Mouse (Mus musculus) intestine, embryonic 16.5 days (tissue): ENCODE data around the gene Kcnh2. TPM values are rescaled to one million over a fixed set of nuclear protein-coding genes. Genes with fewer than 3 reads are reported as not detected.

Source experiments
- ATAC-seq: fragments of 200-750 bp; cut with Nextera tagmentation; 2 replicates; pipeline ENCODE4 v1.8.0; 2017; ENCODE audit warnings: moderate TSS enrichment, moderate library complexity
- H3K27ac ChIP-seq: fragments of 300-500 bp; sonication (generic); 2 replicates; pipeline ENCODE4 v1.5.1; 2014; ENCODE audit warnings: mild to moderate bottlenecking, low read length
- H3K27me3 ChIP-seq: fragments of 300-500 bp; sonication (generic); replicated peaks from 2 replicates; pipeline ENCODE4 v1.6.1; 2014; ENCODE audit warnings: low read length, control low read depth, mixed read lengths; ENCODE audit not compliant: control insufficient read depth, insufficient read depth
- H3K36me3 ChIP-seq: fragments of 300-500 bp; sonication (generic); 2 replicates; pipeline ENCODE4 v1.6.1; 2014; ENCODE audit warnings: low read length, control low read depth; ENCODE audit not compliant: control insufficient read depth, insufficient read depth
- H3K4me1 ChIP-seq: fragments of 300-500 bp; sonication (generic); 2 replicates; pipeline ENCODE4 v1.6.1; 2014; ENCODE audit warnings: low read length, control low read depth, mixed read lengths; ENCODE audit not compliant: control insufficient read depth, insufficient read depth
- H3K4me2 ChIP-seq: fragments of 300-500 bp; sonication (generic); 2 replicates; pipeline ENCODE4 v1.6.1; 2014; ENCODE audit warnings: low read depth, low read length, control low read depth
- H3K4me3 ChIP-seq: fragments of 300-500 bp; sonication (generic); 2 replicates; pipeline ENCODE4 v1.5.1; 2014; ENCODE audit warnings: mild to moderate bottlenecking, low read length
- H3K9ac ChIP-seq: fragments of 300-500 bp; sonication (generic); 2 replicates; pipeline ENCODE4 v1.6.1; 2014; ENCODE audit warnings: low read depth, low read length
- H3K9me3 ChIP-seq: fragments of 300-500 bp; sonication (generic); 2 replicates; pipeline ENCODE4 v1.6.1; 2016; ENCODE audit warnings: low read length, control low read depth; ENCODE audit not compliant: control insufficient read depth
- WGBS: fragments of 180-500 bp; shearing (Covaris S2); extraction: QIAGEN DNeasy Blood & Tissue Kit; methylation state at CpG from one replicate; pipeline ENCODE4 v1.1.7; 2014; 5-methylcytosine and 5-hydroxymethylcytosine counted together
- polyA plus RNA-seq: library from polyadenylated mRNA; unstranded; fragments of >200 nt; fragmentation: Nextera tagmentation; extraction: Ambion mirVana; gene quantifications from 2 replicates; pipeline ENCODE4 v1.2.1, GENCODE M21; 2015

Gene Kcnh2
- polyA plus RNA-seq, 1 experiment from 2014 or later = 3.1 TPM

GRCm38 (mm10) chr5:24329965-24330298 is 21.5 kb downstream of the Kcnh2 start:
- 40% methylated on average over 5 of the region's 5 CpGs for WGBS
- peak overlapping the region; percentile 49 for H3K9ac ChIP-seq

DNA sequence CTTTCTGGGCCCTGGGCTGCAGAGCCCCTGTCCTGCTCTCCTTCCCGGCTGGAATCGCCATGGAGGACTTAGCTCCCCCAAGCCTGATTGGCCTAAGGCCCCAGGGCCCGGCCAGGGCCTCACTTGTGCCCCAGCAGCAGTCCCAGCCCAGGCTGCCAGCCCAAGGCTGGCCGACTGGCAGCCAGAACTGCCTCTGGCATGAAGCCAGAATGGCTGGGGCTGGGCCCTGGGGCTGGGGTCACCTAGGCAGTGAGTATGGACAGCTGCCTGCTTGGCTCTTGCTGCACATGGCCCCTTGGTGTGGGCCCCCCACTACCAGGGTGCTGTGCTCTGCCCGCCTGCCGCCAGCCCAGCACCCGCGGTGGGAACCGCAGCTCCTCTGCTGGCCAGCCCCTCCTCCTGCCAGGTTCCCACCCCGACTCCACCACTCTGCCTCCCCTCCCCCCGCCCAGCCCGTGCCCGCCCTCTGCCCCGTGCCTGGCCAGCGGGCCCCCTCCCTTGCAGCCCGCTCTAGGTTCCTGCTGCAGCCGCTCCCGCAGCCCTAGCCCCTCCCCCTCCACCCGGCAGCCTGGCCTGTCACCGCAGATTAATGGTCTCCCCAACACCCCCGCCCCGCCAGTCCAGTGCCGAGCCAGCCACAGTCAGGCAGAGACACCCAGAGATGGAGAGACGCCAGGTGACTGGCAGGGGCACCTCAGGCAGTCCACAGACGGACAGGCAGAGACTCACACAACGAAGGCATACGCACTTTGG is 22.0 kb downstream of the Kcnh2 start:
- peak overlapping the region; percentile 51 for H3K4me2 ChIP-seq
- peak overlapping the region; percentile 60 for H3K27ac ChIP-seq
- H3K4me3 ChIP-seq = peak overlapping the region; percentile 26

More at GRCm38 (mm10) chr5:24329965-24330298, 21.5 kb downstream of the Kcnh2 start:
- no peaks in the 10 kb centered on the region for H3K27me3 ChIP-seq
- peak; percentile 27 for ATAC-seq
- H3K36me3 ChIP-seq = no peaks in the 10 kb centered on the region
- peaks cover 22% of the 10 kb centered on the region for H3K4me1 ChIP-seq
- H3K4me3 ChIP-seq = peak overlapping the region; percentile 26; the same call in 1 of the 2 replicates
- H3K27ac ChIP-seq = peak overlapping the region; percentile 50
- H3K4me2 ChIP-seq = peak overlapping the region; percentile 51
- no peaks in the 10 kb centered on the region for H3K9me3 ChIP-seq

GRCm38 (mm10) chr5:24328813-24329211 is 22.6 kb downstream of the Kcnh2 start:
- no peaks in the 10 kb centered on the region for H3K27me3 ChIP-seq
- peak overlapping the region; percentile 49 for H3K9ac ChIP-seq
- H3K9me3 ChIP-seq = no peaks in the 10 kb centered on the region
- H3K27ac ChIP-seq = peak overlapping the region; percentile 60
- peak overlapping the region; percentile 26; the same call in 1 of the 2 replicates for H3K4me3 ChIP-seq
- ATAC-seq = no peak
- peaks cover 22% of the 10 kb centered on the region for H3K4me1 ChIP-seq
- 79% methylated on average over 6 of the region's 6 CpGs for WGBS
- H3K4me2 ChIP-seq = peak overlapping the region; percentile 51
- H3K36me3 ChIP-seq = no peaks in the 10 kb centered on the region

More for the DNA sequence above, 22.0 kb downstream of the Kcnh2 start:
- peak overlapping the region; percentile 49 for H3K9ac ChIP-seq
- WGBS = 6% methylated on average over 27 of the region's 27 CpGs
- H3K9me3 ChIP-seq = no peaks in the 10 kb centered on the region
- H3K4me1 ChIP-seq = peaks cover 22% of the 10 kb centered on the region
- no peaks in the 10 kb centered on the region for H3K27me3 ChIP-seq
- peak; percentile 86 for ATAC-seq
- H3K36me3 ChIP-seq = no peaks in the 10 kb centered on the region

DNA sequence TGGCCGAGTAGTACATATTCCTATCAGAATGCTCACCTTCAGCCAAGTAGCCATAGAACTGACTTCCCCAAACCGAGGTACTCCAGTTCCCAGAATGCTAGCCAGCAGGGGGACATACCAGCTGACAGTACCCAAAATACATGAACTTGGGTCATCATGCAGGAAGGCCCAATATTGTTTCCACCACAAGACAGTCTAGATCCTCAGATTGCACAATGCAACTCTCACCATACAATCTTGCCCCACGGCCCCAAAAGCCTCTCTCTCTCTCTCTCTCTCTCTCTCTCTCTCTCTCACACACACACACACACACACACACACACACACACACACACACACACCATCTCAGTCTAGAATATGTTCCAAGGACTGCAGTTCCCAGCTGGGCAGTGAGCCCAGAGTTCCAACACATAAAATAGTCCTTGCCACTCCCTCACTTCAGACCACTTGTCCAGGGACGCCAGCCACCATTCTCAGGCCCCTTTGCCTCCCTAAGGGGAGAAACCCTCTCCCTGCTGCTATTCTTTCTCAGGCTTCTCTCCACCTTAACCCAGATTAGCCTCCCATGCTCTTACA is 24.5 kb downstream of the Kcnh2 start:
- Histone ChIP-seq H3K27me3 (no peaks in the 10 kb centered on the region), H3K4me1 (peaks cover 27% of the 10 kb centered on the region), H3K9ac (peak overlapping the region; percentile 33; the same call in 1 of the 2 replicates), H3K27ac (no peak overlapping the region), H3K9me3 (no peaks in the 10 kb centered on the region), H3K4me2 (no peak overlapping the region), H3K4me3 (no peak overlapping the region), H3K36me3 (no peaks in the 10 kb centered on the region)
- 64% methylated on average over 4 of the region's 4 CpGs for WGBS
- ATAC-seq = no peak

- peaks cover 29% of the 10 kb centered on the region for H3K4me1 ChIP-seq
Measured at GRCm38 (mm10) chr5:24326166-24326841, 25.1 kb downstream of the Kcnh2 start.

GRCm38 (mm10) chr5:24325251-24325650 is 26.2 kb downstream of the Kcnh2 start:
- H3K27me3 ChIP-seq = no peaks in the 10 kb centered on the region
- no peak overlapping the region for H3K4me2 ChIP-seq
- no peak overlapping the region for H3K4me3 ChIP-seq
- no peak overlapping the region for H3K9ac ChIP-seq
- no peak overlapping the region for H3K27ac ChIP-seq
- peaks cover 31% of the 10 kb centered on the region for H3K4me1 ChIP-seq
- no peaks in the 10 kb centered on the region for H3K36me3 ChIP-seq
- 53% methylated on average over 14 of the region's 14 CpGs for WGBS
- H3K9me3 ChIP-seq = no peaks in the 10 kb centered on the region
- ATAC-seq = no peak

More at GRCm38 (mm10) chr5:24326166-24326841, 25.1 kb downstream of the Kcnh2 start:
- no peaks in the 10 kb centered on the region for H3K36me3 ChIP-seq
- no peak overlapping the region for H3K9ac ChIP-seq
- H3K27me3 ChIP-seq = no peaks in the 10 kb centered on the region
- no peaks in the 10 kb centered on the region for H3K9me3 ChIP-seq
- no peak for ATAC-seq
- 94% methylated on average over 15 of the region's 15 CpGs for WGBS
- H3K4me3 ChIP-seq = no peak overlapping the region
- no peak overlapping the region for H3K27ac ChIP-seq
- H3K4me2 ChIP-seq = no peak overlapping the region

- H3K4me3 ChIP-seq = no peak overlapping the region
- H3K27me3 ChIP-seq = no peaks in the 10 kb centered on the region
- 24% methylated on average over 22 of the region's 22 CpGs for WGBS
- H3K9ac ChIP-seq = no peak overlapping the region
- H3K4me1 ChIP-seq = peaks cover 14% of the 10 kb centered on the region; the same call in 1 of the 2 replicates
- H3K36me3 ChIP-seq = no peaks in the 10 kb centered on the region; the same call in 1 of the 2 replicates
- H3K4me2 ChIP-seq = no peak overlapping the region
- no peaks in the 10 kb centered on the region for H3K9me3 ChIP-seq
- H3K27ac ChIP-seq = no peak overlapping the region
- ATAC-seq = no peak
Measured at GRCm38 (mm10) chr5:24321711-24322682, 29.4 kb downstream of the Kcnh2 start.

GRCm38 (mm10) chr5:24320894-24321293 is 30.5 kb downstream of the Kcnh2 start:
- Histone ChIP-seq H3K27me3 (no peaks in the 10 kb centered on the region), H3K27ac (no peak overlapping the region), H3K4me2 (no peak overlapping the region), H3K36me3 (no peaks in the 10 kb centered on the region; the same call in 1 of the 2 replicates), H3K4me3 (no peak overlapping the region), H3K4me1 (peaks cover 14% of the 10 kb centered on the region; the same call in 1 of the 2 replicates), H3K9ac (no peak overlapping the region), H3K9me3 (no peaks in the 10 kb centered on the region)
- WGBS = 55% methylated on average over 5 of the region's 5 CpGs
- no peak for ATAC-seq
